Mouse (Mus musculus) CH12.LX (cell line): Measurements from ENCODE around the gene Prrg2. TPM values are rescaled to one million over a fixed set of nuclear protein-coding genes. Genes with fewer than 3 reads are reported as not detected.

Experiments used
- DNase-seq: peaks from one replicate; pipeline ENCODE4 v3.0.0-alpha.2; 2013; ENCODE audit errors: extremely low read depth
- H3K27ac ChIP-seq: 2 replicates; pipeline ENCODE4 v1.5.1; 2012; ENCODE audit warnings: low read depth, mild to moderate bottlenecking, control low read depth, moderate library complexity; ENCODE audit not compliant: insufficient read depth
- H3K27me3 ChIP-seq: replicated peaks from 2 replicates; pipeline ENCODE3; 2012; ENCODE audit warnings: inconsistent platforms
- H3K36me3 ChIP-seq, 2 experiments: replicated peaks in 1 of 2; 2 replicates each; pipeline versions ENCODE3 to v1.6.1; 2012; ENCODE audit warnings: inconsistent platforms in 1 of 2, low read length in 1 of 2, mild to moderate bottlenecking in 1 of 2, mixed read lengths in 1 of 2, moderate library complexity in 1 of 2; ENCODE audit not compliant: control insufficient read depth in 1 of 2, insufficient read depth in 1 of 2
- H3K4me1 ChIP-seq, 2 experiments: 2 replicates each; pipeline ENCODE4 v1.6.1; 2012; ENCODE audit warnings: inconsistent platforms in 1 of 2, moderate library complexity in 1 of 2; ENCODE audit not compliant: insufficient read depth in 2 of 2, control insufficient read depth in 1 of 2
- H3K4me2 ChIP-seq: 2 replicates; pipeline ENCODE4 v1.6.1; 2012; ENCODE audit warnings: low read depth, mild to moderate bottlenecking, control low read depth; ENCODE audit not compliant: poor library complexity, insufficient read depth, severe bottlenecking
- H3K4me3 ChIP-seq, 3 experiments: fragments of 150-350 bp in 1 of 3; sonication (generic) in 1 of 3; replicated peaks in 1 of 3; 2 replicates each; pipeline versions ENCODE3 to v1.5.1; 2011 to 2012; ENCODE audit warnings: low read depth in 2 of 3, low read length in 2 of 3, mild to moderate bottlenecking in 2 of 3, moderate library complexity in 2 of 3, control low read depth in 1 of 3, improper control_type of control experiment in 1 of 3, inconsistent platforms in 1 of 3, mixed read lengths in 1 of 3; ENCODE audit not compliant: poor library complexity in 1 of 3
- H3K79me2 ChIP-seq: replicated peaks from 2 replicates; pipeline ENCODE4 v1.6.1; 2012; ENCODE audit warnings: mild to moderate bottlenecking, moderate library complexity; ENCODE audit not compliant: control insufficient read depth, poor library complexity, insufficient read depth, severe bottlenecking; ENCODE audit errors: extremely low read depth
- H3K9ac ChIP-seq: 2 replicates; pipeline ENCODE4 v1.6.1; 2012; ENCODE audit warnings: low read depth, mild to moderate bottlenecking, control low read depth, moderate library complexity; ENCODE audit not compliant: insufficient read depth
- H3K9me3 ChIP-seq: replicated peaks from 2 replicates; pipeline ENCODE3; 2012; ENCODE audit warnings: low read length, inconsistent platforms, mixed read lengths
- BHLHE40 ChIP-seq: IDR thresholded peaks from 2 replicates; pipeline ENCODE4 v1.6.1; 2011; ENCODE audit warnings: mild to moderate bottlenecking, low read depth, low read length, improper control_type of control experiment
- CHD1 ChIP-seq: IDR thresholded peaks from 2 replicates; pipeline ENCODE4 v1.6.1; 2012; ENCODE audit warnings: low read depth, low read length, improper control_type of control experiment, inconsistent platforms
- CHD2 ChIP-seq: IDR thresholded peaks from 2 replicates; pipeline ENCODE4 v1.6.1; 2011; ENCODE audit warnings: low read length, improper control_type of control experiment
- CTCF ChIP-seq, 2 experiments: IDR thresholded peaks in 1 of 2; conservative IDR thresholded peaks in 1 of 2; 2 replicates each; pipeline ENCODE4 v1.5.1; 2011 to 2012; ENCODE audit warnings: low read depth in 2 of 2, low read length in 2 of 2, improper control_type of control experiment in 1 of 2, inconsistent platforms in 1 of 2, mild to moderate bottlenecking in 1 of 2, moderate library complexity in 1 of 2
- ELF1 ChIP-seq: IDR thresholded peaks from 2 replicates; pipeline ENCODE4 v1.6.1; 2014; ENCODE audit warnings: low read depth, mild to moderate bottlenecking, inconsistent platforms, low read length, improper control_type of control experiment
- ETS1 ChIP-seq: conservative IDR thresholded peaks from 2 replicates; pipeline ENCODE4 v1.6.1; 2012; ENCODE audit warnings: low read depth, mild to moderate bottlenecking, inconsistent platforms, low read length, improper control_type of control experiment, moderate library complexity
- GABPA ChIP-seq: IDR thresholded peaks from 2 replicates; pipeline ENCODE4 v1.6.1; 2012; ENCODE audit warnings: low read depth, low read length, improper control_type of control experiment, inconsistent platforms; ENCODE audit not compliant: insufficient replicate concordance
- HCFC1 ChIP-seq: IDR thresholded peaks from 2 replicates; pipeline ENCODE4 v1.6.1; 2012; ENCODE audit warnings: low read depth, mild to moderate bottlenecking, inconsistent platforms, low read length, improper control_type of control experiment
- JUN ChIP-seq: IDR thresholded peaks from 2 replicates; pipeline ENCODE4 v1.6.1; 2011; ENCODE audit warnings: low read depth, mild to moderate bottlenecking, low read length, improper control_type of control experiment, moderate library complexity; ENCODE audit not compliant: insufficient read depth
- JUND ChIP-seq: conservative IDR thresholded peaks from 2 replicates; pipeline ENCODE4 v1.6.1; 2011; ENCODE audit warnings: low read depth, low read length, improper control_type of control experiment
- KAT2A ChIP-seq: IDR thresholded peaks from 2 replicates; pipeline ENCODE4 v1.6.1; 2012; ENCODE audit warnings: low read length, improper control_type of control experiment, inconsistent platforms; ENCODE audit not compliant: insufficient replicate concordance
- MAFK ChIP-seq: IDR thresholded peaks from 2 replicates; pipeline ENCODE4 v1.6.1; 2011; ENCODE audit warnings: low read length, improper control_type of control experiment; ENCODE audit not compliant: insufficient replicate concordance
- MAX ChIP-seq: IDR thresholded peaks from 2 replicates; pipeline ENCODE4 v1.6.1; 2011; ENCODE audit warnings: low read length, improper control_type of control experiment
- MAZ ChIP-seq: IDR thresholded peaks from 2 replicates; pipeline ENCODE4 v1.6.1; 2012; ENCODE audit warnings: low read depth, mild to moderate bottlenecking, inconsistent platforms, low read length, improper control_type of control experiment, moderate library complexity
- MXI1 ChIP-seq: IDR thresholded peaks from 2 replicates; pipeline ENCODE4 v1.6.1; 2011; ENCODE audit warnings: mild to moderate bottlenecking, low read depth, low read length, improper control_type of control experiment
- NELFE ChIP-seq: IDR thresholded peaks from 2 replicates; pipeline ENCODE4 v1.6.1; 2011; ENCODE audit warnings: low read depth, low read length, improper control_type of control experiment
- NRF1 ChIP-seq: IDR thresholded peaks from 2 replicates; pipeline ENCODE4 v1.6.1; 2014; ENCODE audit warnings: low read depth, mild to moderate bottlenecking, inconsistent platforms, low read length, improper control_type of control experiment, moderate library complexity
- PAX5 ChIP-seq: IDR thresholded peaks from 2 replicates; pipeline ENCODE4 v1.6.1; 2012; ENCODE audit warnings: low read length, inconsistent platforms, mixed read lengths
- POLR2AphosphoS2 ChIP-seq: IDR thresholded peaks from 2 replicates; pipeline ENCODE4 v1.6.1; 2011; ENCODE audit warnings: low read depth, low read length, improper control_type of control experiment
- RCOR1 ChIP-seq: conservative IDR thresholded peaks from 2 replicates; pipeline ENCODE4 v1.6.1; 2012; ENCODE audit warnings: low read depth, mild to moderate bottlenecking, inconsistent platforms, low read length, improper control_type of control experiment
- TBP ChIP-seq: conservative IDR thresholded peaks from 2 replicates; pipeline ENCODE4 v1.6.1; 2011; ENCODE audit warnings: low read depth, low read length, improper control_type of control experiment
- UBTF ChIP-seq: IDR thresholded peaks from 2 replicates; pipeline ENCODE4 v1.6.1; 2012; ENCODE audit warnings: low read depth, mild to moderate bottlenecking, inconsistent platforms, low read length, improper control_type of control experiment, moderate library complexity
- USF2 ChIP-seq: conservative IDR thresholded peaks from 2 replicates; pipeline ENCODE4 v1.6.1; 2011; ENCODE audit warnings: low read depth, low read length, improper control_type of control experiment
- ZKSCAN1 ChIP-seq: IDR thresholded peaks from 2 replicates; pipeline ENCODE4 v1.6.1; 2012; ENCODE audit warnings: low read depth, inconsistent platforms, low read length, improper control_type of control experiment, borderline replicate concordance
- ZNF384 ChIP-seq: IDR thresholded peaks from 2 replicates; pipeline ENCODE4 v1.6.1; 2012; ENCODE audit warnings: low read depth, low read length, improper control_type of control experiment, inconsistent platforms
- dilution Hi-C: fragments of 300-500 bp; cut with MboI; formaldehyde crosslinking; loops from 2 replicates; pipeline ENCODE4 v1.14.3; 2020; ENCODE audit warnings: low sequenced_read_pairs; ENCODE audit not compliant: extremely low pct_unique_long_range_greater_than_20kb, extremely low pct_ligation_motif_present
- in situ Hi-C: fragments of 300-500 bp; cut with MboI; formaldehyde crosslinking; loops from 3 replicates; pipeline ENCODE4 v1.14.3; 2019; ENCODE audit warnings: low sequenced_read_pairs, low pct_ligation_motif_present, low pct_unique_long_range_greater_than_20kb, mixed read lengths
- polyA plus RNA-seq: library from polyadenylated mRNA; unstranded; fragments of >175 nt; gene quantifications from 2 replicates; pipeline ENCODE4 v1.2.1, GENCODE M21; 2012; ENCODE audit warnings: low read depth; ENCODE audit not compliant: insufficient read length
- total RNA-seq, 2 experiments: library from RNA; depleted of rRNA; stranded (reverse); fragments of 300-350 nt in 1 of 2; fragments of >200 nt in 1 of 2; gene quantifications; 2 replicates each; pipeline ENCODE4 v1.2.3; 2012 to 2014

The Prrg2 gene
- total and polyA plus RNA-seq, 3 experiments, result 6.7 to 7.2 (median 7.1) TPM

- in situ Hi-C loops (no loop called here), dilution Hi-C loops (no loop called here)
- Histone ChIP-seq H3K79me2 (no peaks in the 10 kb centered on the region), H3K36me3 (no peaks in the 10 kb centered on the region), H3K4me1 (peaks cover 3 to 28% of the 10 kb centered on the region in 2 experiments), H3K4me3 (no peak overlapping the region), H3K27ac (no peak overlapping the region), H3K27me3 (no peaks in the 10 kb centered on the region), H3K9ac (no peak overlapping the region)
- DNase-seq, result no peak
- TF ChIP-seq PAX5 (no peak), TBP (no peak), CHD1 (no peak), USF2 (no peak), ELF1 (no peak), MAX (no peak), KAT2A (no peak), JUN (no peak), CTCF (conservative IDR thresholded peaks at IDR 0.05 in 1 of 2, IDR thresholded peaks at IDR 0.05 in 1 of 2; ENCODE audit: low read depth in 2 of 2, low read length in 2 of 2) (no peak)
- TF ChIP-seq, all 38 proteins: peak for 0
- Histone ChIP-seq H3K4me2 (no peak overlapping the region), H3K9me3 (no peaks in the 10 kb centered on the region)
Measured at GRCm38 (mm10) chr7:45094121-45094520, 31.6 kb upstream of the Prrg2 start.

- no peaks in the 10 kb centered on the region for H3K79me2 ChIP-seq
- dilution Hi-C loops, result no loop called here
- no peak overlapping the region for H3K4me3 ChIP-seq
- no peaks in the 10 kb centered on the region for H3K36me3 ChIP-seq
- H3K4me1 ChIP-seq, result peaks cover 3 to 24% of the 10 kb centered on the region in 2 experiments
- peak; percentile 31 for DNase-seq
- no peak overlapping the region for H3K9ac ChIP-seq
- no peaks in the 10 kb centered on the region for H3K27me3 ChIP-seq
- no peak overlapping the region for H3K4me2 ChIP-seq
- no peak for TF ChIP-seq CHD1
- TF ChIP-seq HCFC1, result no peak
- no peak for TF ChIP-seq PAX5
- no peak for TF ChIP-seq GABPA
- no peak for TF ChIP-seq CTCF (conservative IDR thresholded peaks at IDR 0.05 in 1 of 2, IDR thresholded peaks at IDR 0.05 in 1 of 2; ENCODE audit: low read depth in 2 of 2, low read length in 2 of 2)
- TF ChIP-seq MAZ, result no peak
- TF ChIP-seq UBTF, result no peak
- in situ Hi-C loops, result no loop called here
- H3K9me3 ChIP-seq, result no peaks in the 10 kb centered on the region
- no peak overlapping the region for H3K27ac ChIP-seq
Measured at GRCm38 (mm10) chr7:45093516-45093905, 31.0 kb upstream of the Prrg2 start.

DNA sequence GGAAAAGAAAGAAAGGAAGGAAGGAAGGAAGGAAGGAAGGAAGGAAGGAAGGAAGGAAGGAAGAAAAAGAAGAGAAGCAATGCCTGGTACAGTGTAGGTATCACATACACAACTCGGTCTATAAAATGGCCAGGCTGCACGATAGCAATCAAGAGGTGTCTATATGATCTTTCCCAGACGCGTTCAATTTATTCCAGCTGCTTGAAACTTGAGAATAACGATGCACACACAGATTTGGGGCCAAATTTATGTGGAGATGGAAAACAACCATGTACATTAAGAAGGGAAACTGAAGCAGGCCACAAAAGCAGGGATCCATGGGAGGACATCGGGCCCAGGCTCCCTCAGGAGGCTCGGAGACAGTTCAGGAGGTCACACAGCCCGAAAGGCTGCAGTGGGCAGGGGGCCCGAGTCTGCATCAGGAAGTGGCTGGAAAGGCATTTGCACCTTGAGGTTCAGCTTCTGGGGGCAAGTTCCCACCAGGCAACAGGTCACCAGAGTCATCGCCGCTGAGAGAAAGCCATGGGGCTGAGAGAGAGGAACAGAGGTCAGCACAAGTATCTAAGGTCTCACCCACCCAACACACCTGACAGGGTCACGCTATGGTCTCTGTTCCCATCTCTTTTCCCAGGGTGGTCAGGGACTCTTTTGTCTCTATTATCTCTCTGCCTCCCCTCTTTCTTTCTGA is 30.5 kb upstream of the Prrg2 start:
- Histone ChIP-seq H3K9ac (no peak overlapping the region), H3K9me3 (no peaks in the 10 kb centered on the region), H3K79me2 (no peaks in the 10 kb centered on the region), H3K27me3 (no peaks in the 10 kb centered on the region), H3K36me3 (no peaks in the 10 kb centered on the region), H3K4me3 (no peak overlapping the region), H3K4me2 (no peak overlapping the region), H3K4me1 (peaks cover 3 to 22% of the 10 kb centered on the region in 2 experiments), H3K27ac (no peak overlapping the region)
- DNase-seq, result no peak
- in situ Hi-C loops (no loop called here), dilution Hi-C loops (no loop called here)
- no peak for TF ChIP-seq ZNF384
- no peak for TF ChIP-seq JUN
- no peak for TF ChIP-seq MXI1
- no peak for TF ChIP-seq MAFK
- no peak for TF ChIP-seq ETS1
- no peak for TF ChIP-seq BHLHE40
- no peak for TF ChIP-seq CHD2
- no peak for TF ChIP-seq NRF1
- TF ChIP-seq JUND, result no peak
- TF ChIP-seq MAX, result no peak
- TF ChIP-seq ZKSCAN1, result no peak
- TF ChIP-seq RCOR1, result no peak
- TF ChIP-seq NELFE, result no peak
- no peak for TF ChIP-seq POLR2AphosphoS2
